Mouse (Mus musculus) neural tube, embryonic 13.5 days (tissue): ENCODE results near the gene C9orf72. TPM values are rescaled to one million over a fixed set of nuclear protein-coding genes. Genes with fewer than 3 reads are reported as not detected.
A peak's percentile ranks its signal among the peaks of the same experiment; 100 is the strongest.

Source experiments
- ATAC-seq: fragments of 200-750 bp; cut with Nextera tagmentation; 2 replicates; pipeline ENCODE4 v1.8.0; 2017; ENCODE audit warnings: low read depth, mild to moderate bottlenecking, moderate TSS enrichment, moderate library complexity
- H3K27ac ChIP-seq: fragments of 300-500 bp; sonication (generic); replicated peaks from 2 replicates; pipeline ENCODE4 v1.5.1; 2015; ENCODE audit warnings: moderate library complexity, mild to moderate bottlenecking, inconsistent platforms
- H3K27me3 ChIP-seq: fragments of 300-500 bp; sonication (generic); 2 replicates; pipeline ENCODE4 v1.6.1; 2015; ENCODE audit warnings: mild to moderate bottlenecking, inconsistent platforms
- H3K36me3 ChIP-seq: fragments of 300-500 bp; sonication (generic); 2 replicates; pipeline ENCODE4 v1.6.1; 2015; ENCODE audit warnings: mild to moderate bottlenecking, inconsistent platforms
- H3K4me1 ChIP-seq: fragments of 300-500 bp; sonication (generic); replicated peaks from 2 replicates; pipeline ENCODE4 v1.6.1; 2015; ENCODE audit warnings: inconsistent platforms
- H3K4me2 ChIP-seq: fragments of 300-500 bp; sonication (generic); 2 replicates; pipeline ENCODE4 v1.6.1; 2015; ENCODE audit warnings: inconsistent platforms, mild to moderate bottlenecking, moderate library complexity
- H3K4me3 ChIP-seq: fragments of 300-500 bp; sonication (generic); 2 replicates; pipeline ENCODE4 v1.5.1; 2015; ENCODE audit warnings: mild to moderate bottlenecking, inconsistent platforms
- H3K9ac ChIP-seq: fragments of 300-500 bp; sonication (generic); 2 replicates; pipeline ENCODE4 v1.6.1; 2015; ENCODE audit warnings: moderate library complexity, mild to moderate bottlenecking, inconsistent platforms
- H3K9me3 ChIP-seq: fragments of 300-500 bp; sonication (generic); 2 replicates; pipeline ENCODE4 v1.6.1; 2016; ENCODE audit warnings: inconsistent platforms
- WGBS: fragments of 180-500 bp; shearing (Covaris S2); methylation state at CpG from one replicate; pipeline ENCODE4 v1.1.7; 2015; 5-methylcytosine and 5-hydroxymethylcytosine counted together
- polyA plus RNA-seq: library from polyadenylated mRNA; unstranded; fragments of >200 nt; fragmentation: Nextera tagmentation; extraction: Ambion mirVana; gene quantifications from 2 replicates; pipeline ENCODE4 v1.2.1, GENCODE M21; 2015

Gene C9orf72
- polyA plus RNA-seq, 1 experiment from 2014 or later = 44.5 TPM

DNA sequence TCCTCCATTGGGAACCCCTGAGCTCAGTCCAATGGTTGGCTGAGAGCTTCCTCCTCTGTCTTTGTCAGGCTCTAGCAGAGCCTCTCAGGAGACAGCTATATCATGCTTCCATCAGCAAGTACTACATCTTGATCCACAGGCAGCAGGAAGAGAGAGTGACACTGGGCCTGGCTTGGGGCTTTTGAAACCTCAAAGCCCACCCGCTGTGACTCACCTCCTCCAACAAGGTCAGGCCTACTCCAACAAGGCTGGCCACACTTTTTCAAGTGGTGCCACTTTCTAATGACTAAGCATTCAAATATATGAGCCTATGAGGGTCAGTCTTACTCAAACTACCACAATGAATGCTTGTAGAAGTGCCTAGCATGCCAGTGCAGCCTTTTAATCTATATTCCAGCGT lies 53.5 kb downstream of the C9orf72 start:
- Histone ChIP-seq H3K27me3 (no peaks in the 10 kb centered on the region), H3K9me3 (no peaks in the 10 kb centered on the region), H3K27ac (no peak overlapping the region), H3K36me3 (no peaks in the 10 kb centered on the region), H3K4me3 (no peak overlapping the region), H3K4me2 (no peak overlapping the region), H3K9ac (no peak overlapping the region), H3K4me1 (0 out of 2 replicates have a peak, but pooled peaks cover 3% of the 10 kb centered on the region)
- ATAC-seq = no peak
- WGBS = 90% methylated on average over 2 of the region's 2 CpGs

DNA sequence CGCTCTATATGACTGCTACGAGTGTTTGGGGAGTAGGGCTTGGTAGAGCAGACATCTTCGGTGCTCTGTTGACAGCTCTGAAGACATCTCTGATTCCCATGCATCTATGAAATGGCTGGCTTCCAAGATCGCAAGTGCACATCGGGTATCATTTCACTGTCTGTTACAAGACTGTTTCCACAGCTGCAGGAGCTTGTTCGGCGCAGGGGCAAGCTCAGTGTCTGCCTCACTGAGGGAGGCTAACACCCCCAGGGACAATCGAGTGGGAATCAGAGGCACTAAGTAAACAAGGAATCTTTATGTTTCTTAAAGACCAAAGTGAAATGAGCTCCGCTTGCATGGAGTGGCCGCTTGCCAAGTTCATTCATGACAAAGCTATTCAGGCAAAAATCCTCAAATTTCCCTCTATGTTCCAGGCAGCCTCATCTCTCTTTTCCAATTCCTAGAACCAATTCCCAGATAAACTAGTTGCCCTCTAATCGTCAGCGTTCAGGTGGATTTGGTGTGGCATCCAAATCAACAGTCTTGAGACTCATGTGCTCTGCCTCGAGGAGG lies 56.3 kb downstream of the C9orf72 start:
- Histone ChIP-seq H3K27me3 (no peaks in the 10 kb centered on the region), H3K36me3 (no peaks in the 10 kb centered on the region), H3K27ac (no peak overlapping the region), H3K9ac (no peak overlapping the region), H3K4me1 (0 out of 2 replicates have a peak, but pooled peaks cover 3% of the 10 kb centered on the region), H3K9me3 (no peaks in the 10 kb centered on the region), H3K4me3 (no peak overlapping the region), H3K4me2 (no peak overlapping the region)
- whole genome bisulfite sequencing = 66% methylated on average over 13 of the region's 13 CpGs
- ATAC-seq = no peak

DNA sequence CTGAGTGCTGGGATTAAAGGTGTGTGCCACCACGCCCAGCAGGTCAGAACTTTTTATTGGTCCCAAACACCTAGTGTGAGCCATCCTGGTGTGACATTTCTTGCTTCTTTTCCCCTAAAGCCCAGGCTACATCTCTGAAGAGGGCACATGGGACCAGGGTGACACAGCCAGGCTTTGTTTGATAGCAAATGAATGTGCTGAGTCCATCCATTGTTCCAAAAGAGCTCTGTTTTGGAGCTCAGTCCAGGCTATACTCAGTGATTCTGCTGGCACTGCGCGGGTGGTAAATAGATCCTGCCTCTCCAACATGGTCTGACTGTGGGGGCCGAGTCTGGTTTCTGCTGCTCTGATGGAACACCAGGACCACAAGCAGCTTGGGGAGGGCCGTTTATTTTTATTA lies 58.1 kb downstream of the C9orf72 start:
- no peak for ATAC-seq
- Histone ChIP-seq H3K9ac (no peak overlapping the region), H3K36me3 (no peaks in the 10 kb centered on the region), H3K27ac (no peak overlapping the region), H3K9me3 (no peaks in the 10 kb centered on the region), H3K27me3 (no peaks in the 10 kb centered on the region), H3K4me1 (0 out of 2 replicates have a peak, but pooled peaks cover 3% of the 10 kb centered on the region), H3K4me2 (no peak overlapping the region), H3K4me3 (no peak overlapping the region)
- 73% methylated on average over 5 of the region's 5 CpGs for WGBS

DNA sequence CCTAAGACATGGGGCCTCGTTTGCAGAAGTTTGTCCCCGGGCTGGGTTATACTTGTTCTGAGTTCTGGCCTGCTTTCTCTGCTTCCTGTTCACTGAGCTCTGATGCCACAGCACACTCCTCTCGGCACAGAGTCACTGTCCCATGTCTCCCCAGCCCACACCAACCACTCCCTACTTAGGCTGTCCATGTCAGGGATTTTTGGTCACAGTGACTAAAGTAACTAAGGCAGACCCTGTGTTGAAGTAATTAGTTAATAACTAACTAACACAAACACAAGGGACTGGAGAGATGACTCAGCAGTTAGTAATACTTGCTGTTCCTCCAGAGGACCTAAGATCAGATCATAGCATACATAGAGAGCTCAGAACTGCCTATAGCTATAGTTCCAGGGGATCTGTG lies 60.0 kb downstream of the C9orf72 start:
- H3K27me3 ChIP-seq = no peaks in the 10 kb centered on the region
- H3K4me3 ChIP-seq = no peak overlapping the region
- H3K4me1 ChIP-seq = 0 out of 2 replicates have a peak, but pooled peaks cover 3% of the 10 kb centered on the region
- H3K4me2 ChIP-seq = no peak overlapping the region
- H3K9ac ChIP-seq = no peak overlapping the region
- no peaks in the 10 kb centered on the region for H3K9me3 ChIP-seq
- 81% methylated on average over 3 of the region's 3 CpGs for WGBS
- H3K36me3 ChIP-seq = no peaks in the 10 kb centered on the region
- no peak for ATAC-seq
- no peak overlapping the region for H3K27ac ChIP-seq

DNA sequence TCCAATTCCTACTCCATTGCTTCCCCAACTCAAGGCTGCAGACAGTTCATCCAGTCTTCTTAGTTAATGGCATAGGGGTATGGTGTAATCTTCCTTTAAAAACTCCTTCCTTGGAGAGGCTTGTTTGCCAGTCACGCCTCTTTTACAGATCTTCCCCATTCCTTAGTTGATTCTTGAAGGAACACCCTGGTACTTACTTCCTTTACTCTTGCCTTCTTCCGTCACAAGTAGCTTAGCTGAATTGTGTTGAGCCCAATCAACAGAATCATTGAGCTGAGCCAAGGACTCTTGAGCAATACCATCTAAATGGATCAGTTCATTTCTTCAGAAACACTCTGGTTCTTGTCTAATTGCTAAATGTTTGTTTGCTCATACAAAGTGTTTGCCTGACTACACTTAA lies 60.7 kb downstream of the C9orf72 start:
- no peak overlapping the region for H3K9ac ChIP-seq
- no peaks in the 10 kb centered on the region for H3K36me3 ChIP-seq
- WGBS = 82% methylated on average over 2 of the region's 2 CpGs

DNA sequence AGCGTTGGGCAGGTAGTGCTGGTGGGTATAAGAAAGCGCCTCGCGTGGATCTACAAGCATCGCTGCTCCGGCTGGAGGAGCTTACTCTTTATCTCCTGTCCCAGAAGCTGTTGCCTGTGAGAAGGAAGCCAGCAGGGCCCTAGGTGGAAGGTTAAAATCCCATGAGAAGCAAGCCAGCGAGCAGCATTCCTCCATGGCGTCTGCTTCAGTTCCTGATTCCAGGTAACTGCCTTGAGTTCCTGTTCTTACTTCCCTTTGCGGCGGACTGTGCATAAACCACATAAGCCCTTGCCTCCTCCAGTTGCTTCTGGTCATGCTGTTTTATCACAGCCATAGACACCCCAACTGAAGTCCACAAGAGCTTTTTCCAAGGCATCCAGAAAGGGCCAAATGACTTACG lies 68.2 kb downstream of the C9orf72 start:
- Histone ChIP-seq H3K36me3 (no peaks in the 10 kb centered on the region), H3K9me3 (no peaks in the 10 kb centered on the region), H3K4me2 (peak overlapping the region; percentile 97; the same call in 1 of the 2 replicates), H3K4me1 (peaks cover 15% of the 10 kb centered on the region), H3K27me3 (0 out of 2 replicates have a peak, but pooled peaks cover 5% of the 10 kb centered on the region), H3K27ac (no peak overlapping the region), H3K9ac (no peak overlapping the region), H3K4me3 (no peak overlapping the region)
- no peak for ATAC-seq
- WGBS = 66% methylated on average over 11 of the region's 11 CpGs

More for the DNA sequence above, 60.7 kb downstream of the C9orf72 start:
- H3K4me2 ChIP-seq = no peak overlapping the region
- H3K9me3 ChIP-seq = no peaks in the 10 kb centered on the region
- ATAC-seq = no peak
- H3K4me1 ChIP-seq = 0 out of 2 replicates have a peak, but pooled peaks cover 3% of the 10 kb centered on the region
- H3K27me3 ChIP-seq = no peaks in the 10 kb centered on the region
- no peak overlapping the region for H3K4me3 ChIP-seq
- H3K27ac ChIP-seq = no peak overlapping the region

DNA sequence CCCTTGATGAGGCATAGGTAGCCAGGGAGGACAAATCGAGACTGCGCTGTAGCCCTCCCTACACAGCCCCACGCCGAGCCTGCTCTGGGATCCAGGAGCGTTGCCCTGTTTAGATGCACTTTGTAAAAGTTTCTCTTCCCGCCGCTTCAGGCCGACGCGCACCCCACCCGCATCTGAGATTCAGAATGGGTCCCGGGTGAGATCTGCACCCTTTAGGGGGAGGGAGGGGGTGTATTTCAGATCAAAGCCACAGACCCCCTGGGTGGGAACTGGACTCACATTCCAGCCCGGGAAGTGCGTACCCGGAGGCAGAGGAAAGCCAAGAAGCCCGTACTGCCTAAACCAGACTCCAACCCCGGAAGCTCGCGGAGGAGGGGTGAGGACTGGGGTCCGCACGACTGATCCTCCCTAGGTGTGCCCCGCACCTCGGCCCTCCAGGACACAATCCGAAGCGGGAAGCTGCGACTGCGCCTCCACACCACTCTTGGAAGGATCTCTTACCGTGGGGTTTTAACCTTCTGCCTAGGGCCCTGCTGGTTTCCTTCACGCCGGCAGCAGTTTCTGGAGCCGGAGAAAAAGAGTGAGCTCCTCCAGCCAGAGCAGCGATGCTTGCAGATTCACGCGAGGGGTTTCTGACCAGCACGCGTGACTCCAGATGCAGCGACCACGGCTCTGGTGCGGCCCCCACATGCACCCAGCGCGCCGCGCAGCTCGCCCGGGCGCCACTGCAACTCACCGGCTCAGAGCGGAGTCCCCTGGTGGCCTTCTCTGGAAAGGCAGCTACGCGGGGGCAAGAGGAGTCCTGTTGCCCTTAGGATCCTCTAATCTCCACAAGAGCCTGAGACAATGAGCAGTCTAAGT lies 69.0 kb downstream of the C9orf72 start, which contains the start of gene Mob3b:
Mob3b (minus strand) TSS at position 734 of the 861 bp plus-strand sequence.
- H3K4me1 ChIP-seq = peaks cover 15% of the 10 kb centered on the region
- H3K9ac ChIP-seq = peak within 1 kb of the TSS; percentile 72
- H3K4me2 ChIP-seq = peak within 1 kb of the TSS; percentile 97
- ATAC-seq = peak; percentile 89
- 0 out of 2 replicates have a peak, but pooled peaks cover 5% of the 10 kb centered on the region for H3K27me3 ChIP-seq
- no peaks in the 10 kb centered on the region for H3K36me3 ChIP-seq
- WGBS = under 1% methylated on average over 50 of the region's 50 CpGs
- H3K4me3 ChIP-seq = peak within 1 kb of the TSS; percentile 59
- H3K9me3 ChIP-seq = no peaks in the 10 kb centered on the region
- peak within 1 kb of the TSS; percentile 34 for H3K27ac ChIP-seq

DNA sequence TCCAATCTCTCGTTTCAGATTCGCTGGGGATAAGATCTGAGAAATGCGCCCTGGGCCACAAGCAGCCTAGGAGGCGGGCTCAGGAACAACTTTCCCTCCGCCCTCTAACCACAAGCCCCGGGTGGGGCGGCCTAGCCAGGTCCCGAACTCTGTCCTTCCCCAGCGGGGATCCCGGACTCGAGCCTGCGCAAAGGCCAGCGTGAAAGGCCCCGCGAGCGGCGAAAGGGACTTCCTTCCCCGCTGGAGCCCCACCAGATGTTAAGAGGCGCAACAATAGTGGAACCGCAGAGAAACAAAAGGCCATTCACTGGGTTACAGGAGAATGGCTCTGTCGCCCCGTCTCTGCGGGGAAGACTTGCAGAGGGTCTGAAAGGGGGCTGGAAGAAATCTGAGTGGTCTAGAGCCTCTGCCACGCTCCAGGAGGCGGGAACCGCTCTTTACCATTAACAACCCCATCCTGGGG lies 69.8 kb downstream of the C9orf72 start:
- H3K4me2 ChIP-seq = peak overlapping the region; percentile 97
- peak; percentile 64 for ATAC-seq
- peak overlapping the region; percentile 59 for H3K4me3 ChIP-seq
- H3K9ac ChIP-seq = peak overlapping the region; percentile 72
- under 1% methylated on average over 26 of the region's 26 CpGs for WGBS
- 0 out of 2 replicates have a peak, but pooled peaks cover 5% of the 10 kb centered on the region for H3K27me3 ChIP-seq
- peaks cover 15% of the 10 kb centered on the region for H3K4me1 ChIP-seq
- no peaks in the 10 kb centered on the region for H3K36me3 ChIP-seq
- H3K27ac ChIP-seq = peak overlapping the region; percentile 34
- H3K9me3 ChIP-seq = no peaks in the 10 kb centered on the region

DNA sequence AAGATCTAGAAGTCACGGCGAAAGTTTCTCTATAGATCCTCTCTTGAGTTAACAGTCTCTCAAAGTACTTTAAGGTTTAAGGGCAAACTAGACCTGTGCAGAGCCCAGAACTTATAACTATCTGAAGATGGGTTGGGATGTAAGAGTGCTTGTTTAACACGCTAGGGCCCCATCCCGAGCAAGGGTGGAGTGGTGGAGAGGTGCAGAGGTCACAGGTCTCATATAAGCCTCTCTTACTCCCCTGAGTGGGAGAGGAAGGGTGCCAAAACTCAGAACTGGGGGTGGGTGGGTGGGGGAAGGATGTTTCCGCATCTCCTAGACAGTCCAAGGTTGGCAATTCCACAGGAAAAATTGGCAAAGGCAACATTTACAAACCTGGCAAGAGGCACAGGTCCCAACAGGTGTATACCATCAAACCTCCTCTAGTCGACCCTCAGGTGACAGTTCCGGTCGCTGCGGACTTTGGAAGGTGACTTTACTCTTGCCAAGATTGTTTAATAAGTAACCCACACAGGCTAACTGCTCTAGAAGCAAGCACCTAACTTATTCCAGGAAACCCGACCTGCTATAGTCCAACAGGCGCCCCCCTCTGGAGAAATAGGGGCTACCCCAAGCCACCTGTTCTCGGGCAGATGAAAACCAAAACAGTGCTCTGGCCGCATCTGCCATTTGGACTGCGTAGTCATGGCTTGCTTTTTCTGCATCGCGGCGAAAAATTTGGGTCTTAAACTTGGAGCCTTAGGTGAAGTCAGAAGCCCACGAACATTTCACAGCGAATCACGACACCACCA lies 70.6 kb downstream of the C9orf72 start:
- peak overlapping the region; percentile 72 for H3K9ac ChIP-seq
- peak overlapping the region; percentile 97 for H3K4me2 ChIP-seq
- H3K9me3 ChIP-seq = no peaks in the 10 kb centered on the region
- H3K4me3 ChIP-seq = peak overlapping the region; percentile 59
- 0 out of 2 replicates have a peak, but pooled peaks cover 5% of the 10 kb centered on the region for H3K27me3 ChIP-seq
- no peak overlapping the region for H3K27ac ChIP-seq
- 23% methylated on average over 20 of the region's 20 CpGs for WGBS
- ATAC-seq = no peak
- peaks cover 15% of the 10 kb centered on the region for H3K4me1 ChIP-seq
- no peaks in the 10 kb centered on the region for H3K36me3 ChIP-seq

DNA sequence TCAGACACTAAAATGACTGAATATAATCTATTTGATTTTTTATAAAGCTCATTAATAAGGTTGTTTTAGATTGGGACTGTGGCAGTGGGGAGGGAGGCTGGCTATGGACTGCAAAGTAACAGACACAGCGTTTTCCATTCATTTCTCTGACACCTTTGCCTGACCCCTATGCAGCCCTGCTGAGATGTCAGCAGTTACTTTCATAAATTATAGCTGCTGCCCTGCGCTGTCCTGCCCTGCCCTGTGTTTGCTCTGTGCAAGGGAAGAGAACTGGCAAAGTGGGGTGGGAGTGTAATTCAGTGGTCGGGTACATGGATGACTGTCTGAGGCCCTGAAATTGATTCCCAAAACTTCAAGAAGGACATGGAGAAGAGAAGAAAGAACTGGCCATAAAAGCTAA lies 71.9 kb downstream of the C9orf72 start:
- Histone ChIP-seq H3K36me3 (no peaks in the 10 kb centered on the region), H3K27me3 (0 out of 2 replicates have a peak, but pooled peaks cover 5% of the 10 kb centered on the region), H3K4me2 (no peak overlapping the region), H3K9ac (no peak overlapping the region), H3K4me3 (no peak overlapping the region), H3K9me3 (no peaks in the 10 kb centered on the region), H3K27ac (no peak overlapping the region), H3K4me1 (peaks cover 15% of the 10 kb centered on the region)
- 4% methylated on average over 3 of the region's 3 CpGs for WGBS
- ATAC-seq = no peak

DNA sequence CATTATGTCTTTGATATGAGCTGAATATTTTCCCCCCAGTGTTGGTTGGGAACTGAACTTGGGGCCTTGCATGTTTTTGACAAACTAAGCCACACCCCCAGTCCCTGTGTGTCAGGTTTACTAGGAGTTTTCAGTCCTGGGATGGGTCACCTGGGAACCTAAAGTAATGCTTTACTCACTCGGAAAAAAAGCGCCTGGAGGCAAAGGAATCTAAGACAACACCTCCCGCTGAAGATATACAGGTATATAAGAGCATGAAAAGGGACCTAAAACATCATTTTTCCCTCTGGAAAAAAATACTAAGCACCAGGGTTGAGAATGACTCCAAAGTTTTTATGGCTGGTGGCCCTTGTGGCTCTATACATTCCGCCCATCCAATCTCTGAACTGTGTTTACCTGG lies 74.2 kb downstream of the C9orf72 start, which contains the start of gene Ifnk:
Ifnk (plus strand) TSS at position 301 of the 400 bp plus-strand sequence.
- Histone ChIP-seq H3K4me1 (peaks cover 14% of the 10 kb centered on the region), H3K27me3 (no peaks in the 10 kb centered on the region), H3K4me3 (no peak within 1 kb of the TSS), H3K4me2 (no peak within 1 kb of the TSS), H3K27ac (no peak within 1 kb of the TSS), H3K9me3 (no peaks in the 10 kb centered on the region), H3K9ac (no peak within 1 kb of the TSS), H3K36me3 (no peaks in the 10 kb centered on the region)
- no peak for ATAC-seq
- WGBS = 91% methylated on average over 4 of the region's 4 CpGs
